ENCODE assay signal across 9 mouse cellular contexts in the genomic region with DNA sequence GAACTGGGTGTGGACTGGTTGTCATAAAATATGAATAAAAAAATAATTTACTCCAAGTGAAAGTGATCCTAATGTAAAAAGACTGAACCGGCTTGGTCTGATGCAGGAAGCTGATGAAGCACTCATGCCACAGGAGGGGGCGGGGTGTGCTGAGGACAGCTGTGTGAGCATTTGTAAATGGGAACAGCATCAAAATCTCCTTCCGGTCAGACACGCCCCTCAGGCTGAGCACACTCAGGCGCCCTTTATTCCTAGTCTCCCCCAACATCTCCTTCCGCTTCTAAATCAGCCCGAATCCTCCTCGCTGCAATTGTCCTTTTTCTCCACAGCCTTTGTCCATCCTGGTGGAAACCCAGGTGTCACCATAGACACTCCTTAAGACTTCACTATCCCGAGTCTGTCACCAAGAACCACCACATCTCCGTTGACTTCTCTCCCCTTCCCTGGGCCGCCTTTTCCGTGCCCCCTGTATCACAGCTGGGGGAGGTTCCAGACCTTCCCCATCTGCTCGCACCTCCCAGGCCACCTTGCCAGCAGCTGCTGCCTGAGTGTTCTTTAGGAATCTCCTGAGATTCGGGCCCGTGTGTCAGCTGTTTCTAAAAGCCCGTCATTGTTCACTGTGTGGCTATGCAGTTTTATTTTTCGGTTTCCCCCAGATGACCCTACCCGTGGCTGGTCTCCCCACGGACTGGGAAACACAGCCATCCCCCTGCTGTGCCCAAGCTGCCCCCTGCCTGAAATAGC. TPM values are rescaled to one million over a fixed set of nuclear protein-coding genes. Genes with fewer than 3 reads are reported as not detected.
DNase-seq lines count a peak whose midpoint lies in the region; ATAC-seq and TF ChIP-seq lines count a peak whose summit lies in the region.
"Had no signal": no experiment of that assay in that cellular context is flagged by ENCODE, and none has a peak within 500 bp of the region (broad histone marks: within the 10 kb centered on the region; RNA-seq: fewer than 3 reads in every experiment).

No protein-coding gene starts in this region.

- H3K4me2 ChIP-seq in intestine, embryonic 14.5 days (ENCODE audit: low read length): peak overlapping the region; percentile 39
- peak overlapping the region; percentile 54 for H3K4me2 ChIP-seq in lung, embryonic 15.5 days

- peak; percentile 10; the same call in 1 of the 2 replicates for TF ChIP-seq POLR2A in brain, embryonic 14.5 days (IDR thresholded peaks at IDR 0.05; ENCODE audit: borderline replicate concordance, extremely low read depth, insufficient read depth, insufficient read length, poor library complexity, severe bottlenecking)

- peaks cover 9% of the 10 kb centered on the region for H3K4me1 ChIP-seq in intestine, embryonic 14.5 days (replicated peaks; ENCODE audit: control insufficient read depth, insufficient read depth, low read length)
- H3K4me1 ChIP-seq in lung, embryonic 15.5 days: peaks cover 9% of the 10 kb centered on the region

- peak; percentile 65 for ATAC-seq in frontal cortex, adult (ENCODE audit: low TSS enrichment)
- ATAC-seq in intestine, embryonic 14.5 days (replicated peaks; ENCODE audit: low FRiP score, low TSS enrichment, low read depth): peak; percentile 76
- peak; percentile 84; the same call in 1 of the 2 replicates for ATAC-seq in lung, embryonic 15.5 days (ENCODE audit: borderline replicate concordance, extremely low read depth, low FRiP score, low TSS enrichment)
- ATAC-seq in neutrophil, adult 5-6 weeks (ENCODE audit: extremely low read depth, insufficient number of reproducible peaks, low FRiP score, poor library complexity, severe bottlenecking): peak; percentile 39; the same call in 1 of the 2 replicates

- no peak for DNase-seq in frontal cortex, postnatal 25 days (ENCODE audit: low spot score in 2 of 2)
- peak; percentile 86 for DNase-seq in brain, embryonic 14.5 days (ENCODE audit: low read depth)
- DNase-seq in gastrocnemius, postnatal 25 days: peak; percentile 24
- peak; percentile 63 for DNase-seq in intestine, embryonic 14.5 days (ENCODE audit: low spot score)
- DNase-seq in frontal cortex, postnatal 14 days (ENCODE audit: low spot score in 2 of 2): no peak

- no peaks in the 10 kb centered on the region for H3K9me3 ChIP-seq in intestine, embryonic 14.5 days (ENCODE audit: control insufficient read depth, low read length)
- no peaks in the 10 kb centered on the region for H3K9me3 ChIP-seq in lung, embryonic 15.5 days

- H3K4me3 ChIP-seq in intestine, embryonic 14.5 days (ENCODE audit: low read depth, low read length): peak overlapping the region; percentile 4; the same call in 1 of the 2 replicates
- peak overlapping the region; percentile 22 for H3K4me3 ChIP-seq in lung, embryonic 15.5 days

- no peak for TF ChIP-seq CTCF in brain, embryonic 14.5 days (IDR thresholded peaks at IDR 0.05; ENCODE audit: borderline replicate concordance, extremely low read depth, insufficient read depth, insufficient read length)

- H3K27ac ChIP-seq in intestine, embryonic 14.5 days (ENCODE audit: low read depth): no peak overlapping the region
- no peak overlapping the region for H3K27ac ChIP-seq in lung, embryonic 15.5 days

- WGBS in intestine, embryonic 14.5 days: 19% methylated on average over 19 of the region's 19 CpGs
- WGBS in lung, embryonic 15.5 days: 13% methylated on average over 19 of the region's 19 CpGs

- no peaks in the 10 kb centered on the region for H3K27me3 ChIP-seq in intestine, embryonic 14.5 days (replicated peaks; ENCODE audit: control insufficient read depth, insufficient read depth, low read length)
- no peaks in the 10 kb centered on the region for H3K27me3 ChIP-seq in lung, embryonic 15.5 days

- no peaks in the 10 kb centered on the region for H3K36me3 ChIP-seq in intestine, embryonic 14.5 days (ENCODE audit: control insufficient read depth, insufficient read depth, low read length)
- no peaks in the 10 kb centered on the region for H3K36me3 ChIP-seq in lung, embryonic 15.5 days

- no peak overlapping the region for H3K9ac ChIP-seq in intestine, embryonic 14.5 days (ENCODE audit: low read length)
- H3K9ac ChIP-seq in lung, embryonic 15.5 days: peak overlapping the region; percentile 13; the same call in 1 of the 2 replicates

RNA-seq across cellular contexts. Expression of a gene that starts 7.2 kb away (rescaled TPM):
- polyA plus RNA-seq in brain, embryonic 14.5 days (2012; rRNA removed): 0.11 and 0.15 TPM in 2 replicates
- total RNA-seq in gastrocnemius, postnatal 25 days (2021): not detected
- not detected in 2 replicates for polyA plus RNA-seq in intestine, embryonic 14.5 days (2014; fragmentation: Nextera tagmentation; extraction: Ambion mirVana)
- polyA plus RNA-seq in lung, embryonic 15.5 days (2015; fragmentation: Nextera tagmentation; extraction: Ambion mirVana): not detected in 2 replicates
- total RNA-seq in neutrophil, adult 5-6 weeks (2017): not detected in 2 replicates
- total RNA-seq: ES-E14 had no signal

Comparison
In these comparisons a context has a peak if more than half of its experiments do, and no peak if none do; other contexts are left out.
1. DNase-seq: peak in brain, embryonic 14.5 days (single experiment), gastrocnemius, postnatal 25 days (single experiment) and intestine, embryonic 14.5 days (single experiment); none in frontal cortex, postnatal 25 days (0 of 2) and frontal cortex, postnatal 14 days (0 of 2).
2. Peak in every context shown above with its lines, with median percentiles within 50 percentile points of each other: ATAC-seq.